Mouse (Mus musculus) heart, embryonic 15.5 days (tissue): Measurements from ENCODE around the gene Ces2f. TPM values are rescaled to one million over a fixed set of nuclear protein-coding genes. Genes with fewer than 3 reads are reported as not detected.
"Not testable (repeated sequence)": the region's sequence is repeated elsewhere in the genome, so short reads cannot be mapped to it uniquely, and the experiment has no call there.

Source experiments
- ATAC-seq: fragments of 200-750 bp; cut with Nextera tagmentation; replicated peaks from 2 replicates; pipeline ENCODE4 v1.8.0; 2017; ENCODE audit warnings: low read depth, moderate TSS enrichment; ENCODE audit not compliant: insufficient number of reproducible peaks, insufficient read depth, low FRiP score
- H3K27ac ChIP-seq: fragments of 300-500 bp; sonication (generic); 2 replicates; pipeline ENCODE4 v1.5.1; 2015; ENCODE audit warnings: mild to moderate bottlenecking, inconsistent platforms
- H3K27me3 ChIP-seq: fragments of 300-500 bp; sonication (generic); 2 replicates; pipeline ENCODE4 v1.6.1; 2015; ENCODE audit warnings: inconsistent platforms
- H3K36me3 ChIP-seq: fragments of 300-500 bp; sonication (generic); 2 replicates; pipeline ENCODE4 v1.6.1; 2015; ENCODE audit warnings: mild to moderate bottlenecking, inconsistent platforms
- H3K4me1 ChIP-seq: fragments of 300-500 bp; sonication (generic); replicated peaks from 2 replicates; pipeline ENCODE4 v1.6.1; 2015; ENCODE audit warnings: inconsistent platforms
- H3K4me2 ChIP-seq: fragments of 300-500 bp; sonication (generic); 2 replicates; pipeline ENCODE4 v1.6.1; 2015; ENCODE audit warnings: inconsistent platforms, mild to moderate bottlenecking, moderate library complexity
- H3K4me3 ChIP-seq: fragments of 300-500 bp; sonication (generic); 2 replicates; pipeline ENCODE4 v1.5.1; 2015; ENCODE audit warnings: mild to moderate bottlenecking, inconsistent platforms
- H3K9ac ChIP-seq: fragments of 300-500 bp; sonication (generic); 2 replicates; pipeline ENCODE4 v1.6.1; 2015; ENCODE audit warnings: mild to moderate bottlenecking, inconsistent platforms
- H3K9me3 ChIP-seq: fragments of 300-500 bp; sonication (generic); replicated peaks from 2 replicates; pipeline ENCODE4 v1.6.1; 2016; ENCODE audit warnings: inconsistent platforms
- WGBS: fragments of 180-500 bp; shearing (Covaris S2); methylation state at CpG from one replicate; pipeline ENCODE4 v1.1.7; 2015; ENCODE audit warnings: mixed read lengths; 5-methylcytosine and 5-hydroxymethylcytosine counted together
- polyA plus RNA-seq: library from polyadenylated mRNA; unstranded; fragments of >200 nt; fragmentation: Nextera tagmentation; extraction: Ambion mirVana; gene quantifications from 2 replicates; pipeline ENCODE4 v1.2.1, GENCODE M21; 2015

Ces2f gene
- not detected in 2 replicates for polyA plus RNA-seq

DNA sequence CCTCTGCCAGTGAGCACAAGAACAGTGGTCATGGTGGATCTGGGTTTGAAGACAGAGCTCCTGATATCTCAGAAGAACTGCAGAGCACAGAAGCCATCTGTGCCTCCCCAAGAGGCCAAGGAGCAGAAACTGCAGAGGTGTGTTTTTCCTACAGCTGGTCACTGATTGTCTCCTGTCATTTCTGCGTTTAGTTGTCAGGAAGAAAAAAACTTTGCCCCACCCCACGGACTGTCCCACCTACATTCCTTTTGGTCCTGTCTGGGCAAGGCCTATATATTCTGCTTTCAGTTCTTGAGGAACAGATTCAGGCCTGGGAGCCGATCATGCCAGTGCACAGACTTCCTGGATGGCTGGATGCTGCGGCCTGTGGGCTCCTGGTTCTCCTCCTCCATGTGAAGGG is at the start of gene Ces2f:
Ces2f (plus strand) TSS at position 301 of the 400 bp plus-strand sequence.
- ATAC-seq = no peak

GRCm38 (mm10) chr8:104901746-104902145 is 45.4 kb upstream of the Ces2f start:
- no peak overlapping the region for H3K27ac ChIP-seq
- 69% methylated on average over 2 of the region's 2 CpGs for WGBS

More for the DNA sequence above, at the start of gene Ces2f:
- no peak within 1 kb of the TSS for H3K9ac ChIP-seq
- H3K27me3 ChIP-seq = no peaks in the 10 kb centered on the region
- no peaks in the 10 kb centered on the region for H3K36me3 ChIP-seq
- no peak within 1 kb of the TSS for H3K4me2 ChIP-seq
- no peak within 1 kb of the TSS for H3K4me3 ChIP-seq
- H3K4me1 ChIP-seq = no peaks in the 10 kb centered on the region
- WGBS = 74% methylated on average over 4 of the region's 4 CpGs
- H3K27ac ChIP-seq = no peak within 1 kb of the TSS
- no peaks in the 10 kb centered on the region for H3K9me3 ChIP-seq

GRCm38 (mm10) chr8:104907111-104907510 is 40.0 kb upstream of the Ces2f start:
- Histone ChIP-seq H3K36me3 (no peaks in the 10 kb centered on the region), H3K4me2 (no peak overlapping the region), H3K4me3 (no peak overlapping the region), H3K27ac (no peak overlapping the region), H3K9me3 (no peaks in the 10 kb centered on the region), H3K27me3 (no peaks in the 10 kb centered on the region), H3K4me1 (no peaks in the 10 kb centered on the region), H3K9ac (no peak overlapping the region)
- no peak for ATAC-seq
- 44% methylated on average over 1 of the region's 1 CpGs for WGBS

More at GRCm38 (mm10) chr8:104901746-104902145, 45.4 kb upstream of the Ces2f start:
- Histone ChIP-seq H3K9ac (no peak overlapping the region), H3K4me2 (no peak overlapping the region), H3K36me3 (no peaks in the 10 kb centered on the region), H3K9me3 (no peaks in the 10 kb centered on the region), H3K4me1 (no peaks in the 10 kb centered on the region), H3K4me3 (no peak overlapping the region), H3K27me3 (no peaks in the 10 kb centered on the region)
- no peak for ATAC-seq

DNA sequence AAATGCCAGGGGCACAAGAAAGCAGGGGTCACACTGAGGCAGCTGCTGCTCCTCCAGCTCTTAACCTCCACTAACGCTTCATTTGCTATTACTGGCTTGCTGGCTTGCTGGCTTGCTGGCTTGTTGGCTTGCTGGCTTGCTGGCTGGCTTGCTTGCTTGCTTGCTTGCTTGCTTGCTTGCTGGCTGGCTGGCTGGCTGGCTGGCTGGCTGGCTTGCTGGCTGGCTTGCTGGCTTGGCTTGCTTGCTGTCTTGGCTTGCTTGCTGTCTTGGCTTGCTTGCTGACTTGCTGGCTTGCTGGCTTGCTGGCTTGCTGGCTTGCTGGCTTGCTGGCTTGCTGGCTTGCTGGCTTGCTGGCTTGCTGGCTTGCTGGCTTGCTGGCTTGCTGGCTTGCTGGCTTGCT is 38.1 kb upstream of the Ces2f start:
- not testable (repeated sequence) for H3K9ac ChIP-seq, H3K27me3 ChIP-seq, ATAC-seq

GRCm38 (mm10) chr8:104909651-104910050 is 37.5 kb upstream of the Ces2f start:
- not testable (repeated sequence) for H3K27me3 ChIP-seq, H3K27ac ChIP-seq, ATAC-seq, H3K9ac ChIP-seq, H3K4me3 ChIP-seq, H3K4me1 ChIP-seq, H3K36me3 ChIP-seq, H3K4me2 ChIP-seq, H3K9me3 ChIP-seq
- 91% methylated on average over 10 of the region's 10 CpGs for WGBS

More for the DNA sequence above, 38.1 kb upstream of the Ces2f start:
- H3K4me2 ChIP-seq, H3K36me3 ChIP-seq, H3K9me3 ChIP-seq, H3K4me1 ChIP-seq, H3K4me3 ChIP-seq, H3K27ac ChIP-seq: not testable (repeated sequence)
- WGBS = 64% methylated on average over 1 of the region's 1 CpGs

- H3K4me2 ChIP-seq = no peak within 1 kb of the TSS
- H3K36me3 ChIP-seq = no peaks in the 10 kb centered on the region
- H3K27ac ChIP-seq = no peak within 1 kb of the TSS
- H3K27me3 ChIP-seq = no peaks in the 10 kb centered on the region
- H3K9me3 ChIP-seq = no peaks in the 10 kb centered on the region
- whole genome bisulfite sequencing = 65% methylated on average over 5 of the region's 5 CpGs
- no peak within 1 kb of the TSS for H3K4me3 ChIP-seq
- no peak for ATAC-seq
- H3K4me1 ChIP-seq = no peaks in the 10 kb centered on the region
- H3K9ac ChIP-seq = no peak within 1 kb of the TSS
These were observed 21.1 kb upstream of the Ces2f start, which contains the start of gene Ces2e for GRCm38 (mm10) chr8:104925972-104926596. TSS of gene Ces2e (plus strand) at chr8:104926260.

- H3K4me1 ChIP-seq = no peaks in the 10 kb centered on the region
- H3K9ac ChIP-seq = no peak overlapping the region
- no peak overlapping the region for H3K4me2 ChIP-seq
- H3K27me3 ChIP-seq = no peaks in the 10 kb centered on the region
- H3K27ac ChIP-seq = no peak overlapping the region
- no peak overlapping the region for H3K4me3 ChIP-seq
- H3K9me3 ChIP-seq = no peaks in the 10 kb centered on the region
- H3K36me3 ChIP-seq = no peaks in the 10 kb centered on the region
- WGBS = 76% methylated on average over 3 of the region's 3 CpGs
- no peak for ATAC-seq
These were observed 19.9 kb upstream of the Ces2f start for GRCm38 (mm10) chr8:104927301-104927700.

GRCm38 (mm10) chr8:104944665-104945064 is 2.5 kb upstream of the Ces2f start:
- Histone ChIP-seq H3K9me3 (no peaks in the 10 kb centered on the region), H3K27me3 (no peaks in the 10 kb centered on the region), H3K27ac (no peak overlapping the region), H3K4me1 (no peaks in the 10 kb centered on the region), H3K36me3 (no peaks in the 10 kb centered on the region), H3K4me2 (no peak overlapping the region), H3K9ac (no peak overlapping the region), H3K4me3 (no peak overlapping the region)
- no peak for ATAC-seq
- WGBS = 71% methylated on average over 2 of the region's 2 CpGs

- no peaks in the 10 kb centered on the region for H3K36me3 ChIP-seq
- no peaks in the 10 kb centered on the region for H3K9me3 ChIP-seq
- H3K4me3 ChIP-seq = no peak overlapping the region
- no peak overlapping the region for H3K27ac ChIP-seq
- no peak for ATAC-seq
- WGBS = 75% methylated on average over 5 of the region's 5 CpGs
- H3K9ac ChIP-seq = no peak overlapping the region
- H3K4me2 ChIP-seq = no peak overlapping the region
- H3K4me1 ChIP-seq = no peaks in the 10 kb centered on the region
- H3K27me3 ChIP-seq = no peaks in the 10 kb centered on the region
These were observed 1.9 kb downstream of the Ces2f start for GRCm38 (mm10) chr8:104949031-104949430.

- Histone ChIP-seq H3K4me2 (no peak within 1 kb of the TSS), H3K9ac (no peak within 1 kb of the TSS), H3K27me3 (no peaks in the 10 kb centered on the region), H3K9me3 (no peaks in the 10 kb centered on the region), H3K4me1 (no peaks in the 10 kb centered on the region), H3K36me3 (no peaks in the 10 kb centered on the region), H3K27ac (peak within 1 kb of the TSS; percentile 26; the same call in 1 of the 2 replicates), H3K4me3 (no peak within 1 kb of the TSS)
- peak; percentile 60 for ATAC-seq
- 37% methylated on average over 5 of the region's 5 CpGs for WGBS
These were observed 14.4 kb downstream of the Ces2f start, which contains the start of gene Ces2g for GRCm38 (mm10) chr8:104961537-104961961. TSS of gene Ces2g (plus strand) at chr8:104961718.

DNA sequence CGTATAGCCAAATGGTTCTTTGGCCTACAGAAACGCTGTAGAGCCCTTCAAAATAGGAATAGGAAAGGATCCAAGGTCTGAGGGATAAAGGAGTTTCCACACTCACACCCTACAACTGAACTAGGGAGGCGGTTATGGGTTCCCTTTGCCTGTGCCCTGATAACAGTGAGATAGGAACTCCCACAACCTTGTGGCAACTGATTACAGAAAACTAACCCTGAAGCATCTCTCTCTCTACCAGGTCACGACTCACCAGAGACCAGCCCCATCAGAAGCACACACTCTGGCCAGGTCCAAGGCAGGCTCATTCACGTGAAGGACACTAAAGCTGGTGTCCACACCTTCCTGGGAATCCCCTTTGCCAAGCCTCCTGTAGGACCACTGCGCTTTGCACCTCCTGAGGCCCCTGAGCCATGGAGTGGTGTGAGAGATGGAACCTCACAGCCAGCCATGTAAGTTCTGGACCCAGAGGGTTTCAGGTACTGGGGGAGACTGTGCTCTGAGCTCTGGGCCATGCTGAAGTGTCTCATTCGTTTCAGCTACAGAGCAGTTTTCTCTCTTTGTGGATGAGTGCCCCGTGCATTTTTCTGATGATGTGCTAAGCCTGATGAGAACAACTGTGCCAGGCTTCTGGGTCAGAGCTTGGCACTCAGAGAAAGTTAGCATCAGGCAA is 15.2 kb downstream of the Ces2f start:
- Histone ChIP-seq H3K4me3 (no peak overlapping the region), H3K9ac (no peak overlapping the region), H3K4me2 (no peak overlapping the region), H3K27me3 (no peaks in the 10 kb centered on the region), H3K9me3 (no peaks in the 10 kb centered on the region), H3K36me3 (no peaks in the 10 kb centered on the region), H3K4me1 (no peaks in the 10 kb centered on the region), H3K27ac (no peak overlapping the region)
- ATAC-seq = no peak
- WGBS = 60% methylated on average over 8 of the region's 8 CpGs
